Mouse (Mus musculus) lung, postnatal 0 days (tissue): Measurements from ENCODE around the gene Rabggtb.

Source experiments
- CTCF ChIP-seq: IDR thresholded peaks from 2 replicates; pipeline ENCODE4 v1.5.1; 2016; ENCODE audit warnings: antibody characterized with exemption, mild to moderate bottlenecking
- EP300 ChIP-seq: IDR thresholded peaks from 2 replicates; pipeline ENCODE4 v1.6.1; 2016; ENCODE audit warnings: antibody characterized with exemption, mild to moderate bottlenecking, control low read depth

DNA sequence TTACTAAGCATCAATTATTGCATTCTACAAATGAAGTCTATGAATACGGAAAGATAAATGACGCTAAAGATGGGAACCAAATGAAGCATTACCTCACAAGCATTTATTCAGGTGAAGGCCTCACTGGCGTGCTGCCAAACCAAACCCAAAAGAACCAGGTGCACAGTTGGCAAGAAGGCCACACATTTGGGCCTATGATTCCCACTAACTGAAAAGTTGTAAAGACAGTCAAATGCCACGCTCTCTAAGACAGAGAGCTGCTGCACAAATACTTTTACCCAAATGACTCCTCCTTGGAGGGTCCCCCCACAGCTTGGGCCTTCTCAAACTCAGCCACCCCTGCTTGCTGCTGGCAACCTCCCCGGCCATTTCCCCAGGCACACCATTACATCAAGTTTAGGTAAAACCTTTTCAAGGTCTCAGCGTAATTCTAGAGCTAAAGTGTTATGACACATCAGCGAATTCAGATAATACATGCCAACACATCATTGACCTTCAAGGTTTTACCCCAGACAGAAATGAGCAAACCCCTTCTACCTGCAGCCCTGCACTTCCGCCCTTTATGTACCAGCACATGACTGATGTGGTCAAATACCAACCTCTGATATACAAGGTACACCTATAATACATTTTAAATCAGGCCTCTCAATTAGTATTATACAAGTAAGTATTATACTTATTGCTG, 1.5 kb downstream of the Rabggtb start:
- no peak for TF ChIP-seq CTCF
- TF ChIP-seq EP300, result no peak
